Mouse (Mus musculus): ENCODE results near the gene Syne3.

Gene Syne3

DNA sequence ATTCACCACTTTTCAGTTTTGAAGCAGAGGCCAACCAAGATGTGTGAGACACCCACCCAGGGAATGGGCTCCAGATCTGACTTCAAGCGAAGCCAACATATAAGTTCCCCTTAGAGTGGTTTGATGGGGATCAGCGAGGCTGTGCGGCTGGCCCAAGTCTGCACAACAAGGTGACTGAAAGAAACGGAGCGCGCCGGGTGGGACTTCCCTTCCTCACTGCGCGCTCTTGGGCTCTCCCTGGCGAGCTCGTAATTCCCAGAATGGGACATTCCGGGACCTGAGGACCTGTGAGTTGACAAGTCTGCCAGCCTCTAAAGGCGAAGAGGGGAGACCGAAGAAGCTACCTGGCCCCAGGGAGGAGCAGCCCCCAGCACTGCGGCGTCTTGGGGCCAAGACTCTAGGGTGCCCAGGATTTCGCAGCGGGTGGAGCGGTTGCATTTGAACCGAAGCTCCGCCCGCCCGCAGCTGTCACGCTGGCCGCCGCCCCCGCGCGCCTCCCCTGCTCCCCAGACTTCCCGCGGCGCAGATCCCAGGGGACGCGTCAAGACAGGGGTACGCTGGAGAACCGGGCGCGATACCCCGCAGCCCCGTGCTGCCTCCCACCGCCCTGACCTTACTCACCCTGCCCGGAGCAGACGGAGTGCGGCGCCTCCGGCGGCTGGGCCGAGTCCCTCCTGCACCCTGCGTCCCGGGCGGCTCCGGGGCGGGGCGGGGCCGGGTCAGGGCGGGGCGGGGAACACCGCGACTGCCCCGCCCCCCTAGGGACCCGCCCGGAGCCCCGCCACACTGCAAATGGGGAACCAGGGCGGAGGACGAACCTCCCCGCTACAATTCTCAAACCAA is at the start of gene Syne3:
Gene Syne3 (minus strand): TSS at position 440 of the 843 bp plus-strand sequence.
- peak; percentile 42 for DNase-seq

DNA sequence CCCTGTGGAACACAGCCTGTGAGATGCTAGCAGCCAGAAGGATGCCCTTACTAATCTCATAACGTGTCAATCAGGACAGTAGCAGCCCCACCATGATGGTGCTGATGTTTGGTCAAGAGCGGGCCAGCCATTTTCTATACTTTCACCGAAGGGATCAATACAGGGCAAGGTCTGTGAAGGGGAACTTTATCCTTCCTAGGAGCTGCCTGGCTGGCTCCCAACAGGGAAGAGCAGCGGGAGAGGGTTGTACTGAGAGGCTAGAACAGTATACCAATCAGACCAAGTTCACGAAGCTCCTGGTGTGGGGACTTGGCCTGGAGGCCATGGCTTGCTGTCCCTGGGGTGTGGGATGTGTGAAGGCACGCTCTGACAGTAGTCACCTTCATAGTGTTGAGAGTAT is 45.7 kb upstream of the Syne3 start:
- DNase-seq, result no peak

DNA sequence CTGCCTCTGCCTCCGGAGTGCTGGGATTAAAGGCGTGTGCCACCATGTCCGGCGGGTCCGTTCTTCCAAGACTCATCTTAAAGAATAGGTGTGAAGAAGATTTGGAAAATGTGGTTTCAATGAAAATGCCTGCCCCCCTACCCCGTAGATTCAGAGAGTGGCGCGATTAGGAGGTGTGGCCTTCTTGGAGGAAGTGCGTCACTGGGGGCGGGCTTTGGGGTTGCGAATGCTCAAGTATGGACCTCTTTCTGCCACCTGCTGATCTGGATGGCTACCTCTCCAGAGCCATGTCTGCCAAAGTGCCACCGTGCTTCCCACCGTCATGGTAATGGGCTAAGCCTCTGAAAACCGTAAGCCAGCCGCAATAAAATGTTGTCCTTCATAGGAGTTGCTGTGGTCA is 44.4 kb upstream of the Syne3 start:
- no peak for DNase-seq

DNA sequence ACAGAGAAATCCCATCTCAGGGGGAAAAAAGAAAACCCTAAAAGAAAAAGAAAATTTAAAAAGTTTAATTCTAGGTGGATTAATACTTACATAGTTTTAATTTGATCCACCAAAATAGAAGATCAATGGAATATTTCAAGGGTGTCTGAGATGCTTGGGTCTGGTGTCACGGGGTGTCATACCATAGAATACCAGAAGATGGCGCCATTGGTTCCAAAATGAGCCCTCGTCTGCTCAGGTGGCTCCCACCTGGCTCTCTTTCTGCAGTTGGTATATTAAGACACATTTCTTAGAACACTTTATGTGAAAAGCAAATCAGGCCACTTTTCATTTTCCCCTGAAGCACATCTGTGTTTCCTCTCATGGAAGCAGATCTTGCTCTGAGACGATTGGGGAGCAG is 41.3 kb upstream of the Syne3 start:
- DNase-seq, result peak; percentile 74

DNA sequence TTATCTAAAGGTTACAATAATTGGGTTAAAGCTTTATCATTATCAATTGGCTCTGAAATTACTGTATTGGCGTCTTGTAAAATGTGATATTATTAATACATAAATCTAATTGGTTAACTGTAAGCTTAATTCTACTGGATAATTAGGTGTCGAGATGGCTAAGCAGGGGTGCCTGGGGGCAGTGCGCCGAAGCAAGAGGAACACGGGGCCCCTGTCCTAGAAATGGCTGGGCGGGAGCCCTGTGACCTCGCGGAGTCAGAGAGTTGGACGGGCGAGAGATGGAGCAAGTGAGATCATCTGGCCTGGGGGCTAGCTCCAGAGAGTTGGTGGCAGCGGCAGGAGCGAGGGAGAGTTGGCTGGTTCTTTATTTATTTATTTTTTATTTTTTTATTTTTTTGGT is 40.2 kb upstream of the Syne3 start:
- no peak for DNase-seq

DNA sequence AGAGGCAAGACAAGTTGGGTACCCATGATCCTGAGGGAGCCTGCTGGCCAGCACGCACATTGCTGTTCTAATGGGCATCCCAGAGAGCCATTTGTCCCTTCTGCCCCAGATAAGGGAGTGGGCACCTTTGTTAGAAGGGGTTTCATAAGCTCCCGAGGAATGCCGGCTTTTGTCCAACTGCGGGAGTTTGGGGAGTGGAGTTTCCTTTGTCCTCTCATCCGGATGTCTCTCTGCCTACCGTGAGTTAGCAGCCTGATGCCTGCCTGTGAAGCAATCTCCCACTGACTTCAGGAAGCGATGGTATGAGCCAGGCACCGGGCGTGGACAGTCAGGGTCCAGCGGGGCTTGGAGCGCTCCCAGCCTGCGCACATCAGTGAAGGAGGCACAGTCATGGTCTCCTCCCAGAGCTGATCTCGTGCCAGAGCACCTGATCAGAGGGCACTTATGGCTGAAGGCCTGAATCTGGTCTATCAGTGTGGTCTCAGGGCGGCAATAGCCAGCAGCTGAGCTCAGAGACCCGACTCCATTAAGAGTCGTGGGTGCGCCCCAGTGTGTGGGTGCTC is 38.8 kb upstream of the Syne3 start:
- no peak for DNase-seq

DNA sequence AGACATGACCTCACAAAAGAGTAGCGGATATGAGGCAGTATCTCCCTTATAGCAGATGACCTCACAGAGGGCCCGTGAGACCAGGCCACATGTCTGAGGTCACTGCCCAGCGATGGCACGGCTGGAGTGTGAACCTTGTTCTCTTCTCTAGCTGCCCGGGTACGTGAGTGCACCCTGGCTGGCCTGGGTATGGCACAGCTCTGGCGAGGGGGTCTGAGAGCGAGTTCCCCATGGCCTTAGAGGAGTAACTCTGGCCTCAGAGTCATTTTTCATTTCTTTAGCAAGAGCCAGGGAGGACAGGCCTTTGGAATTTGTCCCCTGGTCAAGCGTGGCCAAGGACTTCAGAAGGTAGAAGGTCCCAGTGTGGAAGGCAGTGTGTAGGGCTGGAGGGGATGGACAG is 35.2 kb upstream of the Syne3 start:
- DNase-seq, result no peak

DNA sequence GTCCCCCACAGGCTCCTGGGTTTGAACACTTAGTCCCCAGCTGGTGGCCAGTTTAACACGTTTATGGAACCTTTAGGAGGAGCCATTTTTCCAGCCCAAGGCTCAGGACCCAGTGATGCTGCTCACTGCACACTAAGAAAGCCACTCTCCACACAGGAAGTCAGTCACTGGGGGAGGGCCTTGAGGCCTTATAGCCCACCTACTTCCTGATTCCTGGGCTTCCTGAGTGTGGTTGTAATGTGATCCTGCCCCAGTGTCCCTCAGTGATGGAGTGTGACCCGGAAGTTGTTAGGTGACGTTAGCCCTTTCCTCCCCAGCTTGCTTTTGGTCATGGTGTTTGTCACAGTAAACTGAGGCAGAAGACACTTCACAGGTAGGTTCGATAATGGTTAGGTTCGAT is 33.5 kb upstream of the Syne3 start:
- DNase-seq, result no peak

DNA sequence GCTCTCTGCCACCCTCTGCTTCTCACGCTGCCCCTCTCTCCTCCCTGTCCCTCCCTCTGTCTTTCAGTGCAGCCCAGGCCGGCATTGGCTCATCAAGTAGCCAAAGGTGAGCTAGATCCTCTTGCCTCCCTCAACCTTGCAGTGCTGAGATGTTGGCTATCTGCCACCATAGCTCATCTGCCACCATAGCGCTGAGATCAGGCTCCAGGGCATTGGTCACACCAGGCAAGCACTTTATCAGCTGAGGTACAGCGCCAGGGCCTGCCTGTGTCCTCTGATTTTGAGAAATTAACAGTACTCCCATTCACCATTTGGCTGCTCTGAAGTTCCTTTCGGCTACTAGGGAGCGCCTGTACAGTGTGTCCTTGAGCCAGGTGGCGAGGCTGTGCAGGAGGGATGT is 31.3 kb upstream of the Syne3 start:
- no peak for DNase-seq

DNA sequence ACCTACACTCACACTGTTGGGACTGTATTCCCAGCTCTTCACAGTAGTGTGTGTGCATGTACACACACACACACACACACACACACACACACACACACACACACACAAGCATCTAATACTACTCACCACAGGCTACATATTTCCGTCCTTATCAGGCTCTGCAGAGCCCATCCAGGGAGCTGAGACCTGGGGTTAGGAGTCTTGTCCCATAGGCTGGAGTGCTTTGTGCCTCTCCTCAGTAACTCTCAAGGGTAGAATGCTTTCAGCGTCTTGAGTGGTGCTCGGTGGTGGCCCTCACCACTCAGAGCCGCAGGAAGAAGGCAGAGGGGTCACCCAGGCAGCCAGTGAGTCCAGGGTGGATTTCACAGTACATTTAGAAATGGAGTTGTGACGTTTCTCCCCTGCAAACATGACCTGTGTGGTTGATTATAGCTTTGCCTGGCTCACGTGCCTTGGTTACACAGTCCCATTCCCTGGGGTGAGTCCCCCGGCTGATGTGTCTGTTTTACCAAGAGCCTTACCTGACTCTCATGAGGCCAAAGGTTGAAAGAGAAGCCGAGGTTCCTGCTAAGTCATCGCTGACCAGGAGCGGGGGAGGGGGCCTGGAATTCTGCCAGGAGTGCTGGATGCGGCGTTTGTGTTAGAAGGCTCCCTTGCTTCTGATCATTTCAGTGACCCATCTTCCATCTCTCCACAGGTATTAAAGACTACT is 30.1 kb upstream of the Syne3 start:
- peak; percentile 34 for DNase-seq

DNA sequence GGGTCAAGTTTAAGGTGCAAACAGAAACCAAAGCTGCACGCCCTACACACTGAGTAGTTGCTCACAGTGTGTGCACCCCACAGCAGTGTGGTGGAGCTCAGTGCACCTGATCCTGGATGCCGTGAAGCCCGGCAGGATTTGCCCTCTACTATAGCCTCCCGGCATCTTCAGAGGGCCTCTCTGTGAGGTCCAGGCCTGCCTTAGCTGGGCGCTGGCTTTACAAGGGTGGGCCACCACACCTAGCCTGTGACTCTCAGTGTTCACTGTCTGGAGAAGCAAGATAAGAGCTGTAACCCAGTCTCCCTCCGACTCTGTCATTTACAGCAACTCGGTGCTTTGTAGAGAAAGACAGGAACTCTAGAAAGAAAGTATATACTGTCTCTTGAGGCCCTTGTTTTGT is 29.3 kb upstream of the Syne3 start:
- no peak for DNase-seq

DNA sequence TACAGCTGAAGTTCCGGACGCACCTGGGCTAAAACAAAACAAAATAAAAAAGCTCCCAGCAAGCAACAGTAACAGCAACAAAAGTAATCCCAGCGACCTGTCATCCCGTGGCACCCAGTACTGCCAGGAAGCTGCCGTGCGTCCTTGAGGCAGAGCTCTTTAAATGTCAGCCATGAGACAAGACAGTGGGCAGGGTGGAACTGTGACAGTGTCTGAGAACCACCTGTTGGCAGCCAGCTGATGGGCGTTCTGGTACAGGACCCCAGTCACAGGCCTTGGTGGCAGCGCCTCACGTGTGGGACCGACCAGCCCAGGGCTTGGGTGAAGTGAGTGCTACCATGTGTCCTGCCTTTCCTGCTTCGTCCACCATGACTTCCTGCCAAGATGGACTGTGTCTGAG is 28.6 kb upstream of the Syne3 start:
- no peak for DNase-seq

DNA sequence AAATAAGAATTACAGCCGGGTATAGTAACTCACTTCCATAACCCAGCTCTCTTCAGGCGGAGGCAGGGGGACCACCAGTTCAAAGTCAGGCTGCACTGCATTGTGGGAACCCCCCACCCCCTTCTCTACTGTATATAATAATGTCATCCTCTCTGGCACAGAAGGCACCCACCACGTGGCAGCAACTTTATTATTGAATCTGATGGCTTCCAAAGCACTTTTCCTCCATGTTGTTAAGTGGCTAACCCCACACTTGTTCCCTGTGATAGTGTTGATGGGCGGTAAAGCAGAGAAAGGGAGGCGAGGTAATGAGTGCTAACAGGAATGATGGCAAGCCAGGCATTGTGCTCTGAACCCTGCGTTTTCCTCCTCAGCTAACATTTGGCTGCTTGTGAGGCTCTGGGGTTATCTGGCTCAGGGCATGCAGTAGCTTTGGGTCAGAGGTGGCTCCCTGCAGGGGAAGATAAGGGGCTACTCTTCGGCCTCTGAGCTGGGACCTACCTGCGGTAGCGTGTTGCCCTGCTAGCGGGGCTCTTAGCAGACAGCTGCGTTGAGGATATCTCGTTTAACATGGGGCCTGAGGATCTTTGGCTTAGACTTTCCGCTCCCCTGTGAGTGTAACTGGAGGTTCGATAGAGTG is 24.6 kb upstream of the Syne3 start:
- DNase-seq, result no peak

DNA sequence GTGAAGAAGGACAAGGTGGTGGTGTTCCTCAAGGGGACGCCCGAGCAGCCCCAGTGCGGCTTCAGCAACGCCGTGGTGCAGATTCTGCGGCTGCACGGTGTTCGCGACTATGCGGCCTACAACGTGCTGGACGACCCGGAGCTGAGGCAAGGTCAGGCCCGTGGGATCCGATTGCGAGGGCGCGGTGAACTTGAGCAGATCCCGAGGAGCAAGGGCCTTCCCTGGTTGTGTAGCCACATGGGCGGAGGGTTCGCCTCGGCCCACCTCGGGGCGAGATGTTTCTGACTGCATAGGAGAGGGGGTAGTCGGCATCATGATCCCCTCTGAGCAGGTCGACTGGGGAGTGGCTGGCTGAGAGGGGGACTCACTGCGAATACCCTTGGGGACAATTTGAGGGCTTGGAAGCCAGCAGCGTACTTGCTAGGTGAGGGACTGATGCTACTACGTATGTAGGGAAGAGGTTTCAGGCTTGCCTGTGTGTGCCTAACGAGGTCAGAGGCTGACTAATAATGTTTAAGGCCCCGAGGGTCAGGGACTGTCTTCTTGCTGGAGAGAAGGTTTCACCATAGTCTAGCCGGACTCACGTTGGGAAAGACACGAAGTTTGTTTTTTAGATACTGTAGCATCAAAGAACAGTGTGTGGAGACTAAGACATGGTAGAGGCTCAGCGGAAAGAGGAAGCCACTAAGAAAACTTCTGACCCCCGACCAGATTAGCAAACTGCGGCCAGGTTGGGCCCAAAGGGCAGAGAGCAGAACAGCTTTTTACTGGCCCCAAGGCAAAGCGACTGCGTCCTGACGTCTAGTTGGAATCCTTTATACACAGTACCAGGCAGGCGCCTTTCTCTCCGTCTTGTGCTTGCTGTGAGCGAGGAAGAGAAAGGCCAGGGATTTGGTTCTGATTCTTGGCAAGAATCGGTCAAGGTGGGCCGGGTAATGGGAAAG is 23.5 kb upstream of the Syne3 start:
- DNase-seq, result no peak

DNA sequence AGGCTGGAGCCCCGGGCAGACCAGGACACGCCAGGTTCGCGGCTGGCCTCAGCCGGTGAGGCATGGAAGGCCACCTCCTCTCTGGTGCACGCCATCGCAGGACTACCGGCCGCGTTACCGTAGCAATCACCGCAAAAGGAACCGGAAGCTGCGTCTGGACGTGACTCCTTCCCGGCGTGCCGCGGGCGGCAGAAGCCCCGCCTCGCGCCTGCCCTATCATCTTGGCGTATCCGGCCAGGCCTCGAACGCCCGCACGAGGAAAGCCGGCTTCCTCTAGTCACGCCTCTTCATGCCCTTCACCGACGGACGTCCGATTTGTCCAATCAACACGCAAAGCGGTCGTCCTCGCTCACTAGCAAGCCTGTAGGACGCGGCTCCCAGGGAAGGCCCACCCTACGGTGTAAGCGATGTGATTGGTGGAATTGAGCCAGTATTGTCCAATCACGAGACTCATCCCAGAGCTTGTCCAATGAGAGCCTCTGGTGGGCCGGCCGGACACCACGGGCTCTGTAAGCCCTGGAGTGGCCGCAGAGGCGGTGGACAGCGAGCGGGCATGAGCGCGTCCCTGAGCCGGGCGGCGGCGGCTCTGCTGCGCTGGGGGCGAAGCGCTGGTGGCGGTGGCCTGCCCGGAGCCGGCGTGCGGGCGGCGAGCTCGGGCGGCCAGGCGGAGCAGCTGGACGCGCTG is 22.7 kb upstream of the Syne3 start, which contains the start of gene Glrx5:
Gene Glrx5 (plus strand): TSS at position 542 of the 685 bp plus-strand sequence.
- peak; percentile 93 for DNase-seq

DNA sequence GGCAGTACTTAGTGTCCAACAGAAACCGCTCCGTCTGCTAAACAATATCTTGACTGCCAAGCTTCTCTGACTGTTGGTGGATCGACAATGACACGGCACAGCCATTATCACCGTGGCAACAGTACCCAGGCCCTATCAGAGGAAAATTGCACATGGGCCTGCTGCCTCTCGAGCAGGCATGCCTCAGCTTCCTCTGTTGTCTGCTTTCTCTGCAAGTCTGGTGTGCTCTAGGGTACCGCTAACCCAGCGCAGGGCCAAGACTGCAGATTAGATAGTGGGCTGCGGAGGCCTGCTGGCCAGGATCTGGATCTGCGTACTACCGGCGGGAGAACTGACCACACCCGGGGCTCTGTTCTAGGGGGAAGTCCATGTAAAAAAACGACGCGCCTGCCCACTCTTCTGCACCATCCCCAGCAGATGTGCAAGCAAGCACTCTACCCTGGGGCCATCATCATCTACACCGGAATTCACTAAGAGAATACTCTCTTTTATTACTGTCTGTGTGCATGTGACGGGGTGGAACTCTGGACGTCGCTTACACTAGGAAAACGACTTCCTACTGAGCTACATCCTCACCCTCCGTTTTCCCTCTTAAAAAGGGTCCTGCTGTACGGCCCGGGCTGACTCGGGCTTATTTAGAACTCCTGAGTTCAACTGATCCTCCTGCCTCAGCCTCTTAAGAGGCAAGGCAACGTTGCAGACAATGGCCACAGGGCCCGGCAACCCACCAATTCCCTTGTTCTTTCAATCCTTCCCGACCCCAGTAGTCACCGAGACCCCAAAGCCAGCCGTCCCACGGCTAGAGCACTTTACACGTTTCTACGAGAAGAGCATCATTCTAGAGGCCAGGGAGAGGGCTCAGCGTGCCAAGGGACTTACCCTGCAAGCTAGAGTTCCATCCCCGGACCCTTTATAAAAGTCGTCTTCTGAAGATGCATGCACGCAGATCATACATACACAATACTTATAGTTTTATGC is 21.8 kb upstream of the Syne3 start:
- DNase-seq, result peak; percentile 20

DNA sequence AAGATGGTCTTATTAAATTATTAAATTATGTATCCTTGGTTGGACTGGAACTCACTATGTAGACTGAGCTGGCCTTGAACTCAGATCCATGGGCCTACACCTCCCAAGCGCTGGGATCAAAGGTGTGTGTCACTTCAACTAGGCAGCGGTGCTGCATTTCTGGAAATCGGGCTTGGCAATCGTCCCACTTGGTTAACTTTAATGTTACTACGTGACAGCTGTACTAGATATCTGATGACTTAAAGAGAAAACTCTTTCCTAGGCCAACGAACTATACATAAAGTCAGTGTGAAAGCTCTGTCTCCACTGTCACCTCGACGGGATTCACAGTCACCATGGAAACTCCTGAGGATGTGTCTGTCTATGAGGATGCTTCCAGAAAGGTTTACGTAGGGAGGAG is 20.3 kb upstream of the Syne3 start:
- no peak for DNase-seq

DNA sequence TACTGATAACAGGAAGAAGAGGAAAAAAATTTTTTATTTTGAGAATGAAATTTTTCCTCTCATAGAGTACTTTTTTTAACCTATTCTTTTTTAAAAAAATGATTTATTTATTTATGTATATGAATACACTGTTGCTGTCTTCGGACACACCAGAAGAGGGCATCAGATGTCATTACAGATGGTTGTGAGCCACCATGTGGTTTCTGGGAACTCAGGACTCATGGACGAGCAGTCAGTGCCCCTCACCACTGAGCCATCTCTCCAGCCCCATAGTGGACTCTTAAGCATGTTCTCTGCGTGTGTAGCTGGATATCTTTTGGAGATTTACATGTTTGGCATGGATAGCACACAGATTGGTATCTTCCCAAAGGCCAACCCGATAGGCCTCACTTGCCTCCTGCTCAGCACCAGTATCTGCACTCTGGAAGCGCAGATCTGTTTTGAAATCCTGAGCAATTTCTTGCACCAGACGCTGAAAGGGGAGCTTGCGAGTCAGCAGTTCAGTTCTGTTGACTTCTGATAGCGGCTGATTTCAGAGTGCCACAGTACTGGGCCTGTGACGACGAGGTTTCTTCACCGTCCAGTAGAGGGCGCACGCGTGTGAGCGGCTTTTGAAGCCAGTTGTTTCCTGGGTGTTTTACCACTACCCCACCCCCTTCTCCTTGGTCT is 17.8 kb upstream of the Syne3 start:
- DNase-seq, result peak; percentile 61

DNA sequence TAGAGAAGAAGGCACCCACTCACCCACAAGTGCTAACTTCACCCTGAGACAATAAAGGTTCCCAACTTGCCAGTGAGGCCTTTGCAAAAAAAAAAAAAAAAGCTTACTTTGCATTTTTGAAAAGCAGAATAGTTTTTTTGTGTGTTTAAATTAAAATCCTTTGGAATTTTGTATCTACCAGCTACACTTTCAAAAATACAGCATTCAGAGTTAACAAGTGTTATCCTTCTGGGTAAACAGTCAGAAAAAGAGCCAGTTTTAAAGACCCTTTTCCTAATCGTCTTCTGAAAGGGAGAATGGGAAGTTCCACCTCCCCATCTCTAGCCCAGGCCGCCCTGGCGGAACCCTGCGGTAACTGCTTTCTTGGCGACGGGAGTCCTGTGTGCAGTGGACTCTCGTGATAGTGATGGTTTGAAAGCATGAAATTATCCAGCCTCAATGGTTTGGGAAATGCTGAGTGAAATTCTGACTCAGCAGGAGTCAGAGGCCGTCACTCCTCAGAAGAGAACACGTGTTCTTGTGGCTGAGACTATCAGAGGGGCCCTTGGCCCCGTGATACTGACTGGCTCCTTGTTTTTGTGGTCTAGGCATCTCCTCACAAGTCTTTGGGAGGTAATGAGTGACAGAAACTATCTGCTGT is 16.5 kb upstream of the Syne3 start:
- no peak for DNase-seq

Data from right cerebral cortex, postnatal 4 days (tissue).